Mouse (Mus musculus): ENCODE measurements at regions not wholly inside any gene's neighbourhood (a gene's known extent, or its start where the extent isn't known, plus 50 kb on each side); places are given as distances from the start of the nearest gene placed in this dataset.
A peak's percentile ranks its signal among the peaks of the same experiment; 100 is the strongest.
"Not testable (repeated sequence)": the region's sequence is repeated elsewhere in the genome, so short reads cannot be mapped to it uniquely, and the experiment has no call there.

DNA sequence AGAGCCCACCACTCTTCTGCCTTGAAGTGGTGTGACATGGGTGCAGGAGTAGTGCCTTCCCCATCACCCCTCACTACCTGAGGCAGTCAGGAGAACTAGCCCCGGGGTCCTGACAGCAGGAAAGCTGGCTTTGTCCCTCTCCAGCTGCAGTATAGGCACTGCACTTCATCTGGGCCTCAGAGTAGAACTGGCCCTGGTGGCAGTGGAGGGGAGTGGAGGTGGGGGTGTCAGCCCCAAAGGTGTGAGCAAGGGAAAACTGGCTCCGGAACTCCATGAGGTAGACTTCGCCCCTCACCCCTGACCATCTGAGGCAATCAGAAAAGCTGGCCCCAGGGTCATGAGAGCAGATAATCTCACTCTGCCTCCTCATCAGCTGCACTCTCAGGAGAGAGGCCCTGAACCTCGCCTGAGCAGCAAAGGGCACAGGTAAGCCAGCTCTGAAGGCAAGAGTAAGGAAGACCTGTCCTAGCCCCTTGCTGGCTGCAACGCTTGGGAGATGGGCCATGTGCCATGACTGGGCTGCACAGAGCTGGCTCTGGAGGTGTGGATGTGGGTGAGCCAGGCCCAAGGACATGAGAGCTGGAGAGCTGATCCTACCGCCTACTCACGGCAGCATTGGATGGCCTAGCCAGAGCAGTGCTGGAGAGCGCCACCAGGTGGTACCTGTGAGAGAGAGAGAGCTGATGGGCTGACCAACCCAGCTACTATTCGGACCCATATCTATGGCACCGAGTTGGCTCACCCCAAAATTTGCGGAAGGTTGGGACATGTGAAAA, 377.0 kb upstream of the B3galt2 start:
- DNase-seq (ENCODE audit: low spot score) = no peak

DNA sequence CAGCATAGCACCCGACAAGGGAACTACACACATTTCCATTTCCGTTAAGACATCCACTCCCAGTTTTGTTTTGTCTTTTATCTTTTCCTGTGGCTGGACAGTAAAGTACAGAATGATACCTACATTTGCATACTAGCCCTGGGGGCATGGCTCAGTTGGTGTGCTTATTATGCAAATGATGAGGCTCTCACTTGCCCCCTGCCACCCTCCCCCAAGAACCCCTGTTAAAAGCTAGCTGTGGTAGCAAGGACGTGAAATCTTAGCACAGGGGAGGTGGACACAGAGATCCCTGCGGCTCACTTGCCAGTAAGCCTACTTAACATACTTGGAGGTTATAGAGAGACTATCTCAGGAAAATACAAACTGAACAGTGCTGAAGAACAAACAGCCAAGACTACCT, 375.2 kb upstream of the B3galt2 start:
- no peak for DNase-seq (ENCODE audit: low spot score)

DNA sequence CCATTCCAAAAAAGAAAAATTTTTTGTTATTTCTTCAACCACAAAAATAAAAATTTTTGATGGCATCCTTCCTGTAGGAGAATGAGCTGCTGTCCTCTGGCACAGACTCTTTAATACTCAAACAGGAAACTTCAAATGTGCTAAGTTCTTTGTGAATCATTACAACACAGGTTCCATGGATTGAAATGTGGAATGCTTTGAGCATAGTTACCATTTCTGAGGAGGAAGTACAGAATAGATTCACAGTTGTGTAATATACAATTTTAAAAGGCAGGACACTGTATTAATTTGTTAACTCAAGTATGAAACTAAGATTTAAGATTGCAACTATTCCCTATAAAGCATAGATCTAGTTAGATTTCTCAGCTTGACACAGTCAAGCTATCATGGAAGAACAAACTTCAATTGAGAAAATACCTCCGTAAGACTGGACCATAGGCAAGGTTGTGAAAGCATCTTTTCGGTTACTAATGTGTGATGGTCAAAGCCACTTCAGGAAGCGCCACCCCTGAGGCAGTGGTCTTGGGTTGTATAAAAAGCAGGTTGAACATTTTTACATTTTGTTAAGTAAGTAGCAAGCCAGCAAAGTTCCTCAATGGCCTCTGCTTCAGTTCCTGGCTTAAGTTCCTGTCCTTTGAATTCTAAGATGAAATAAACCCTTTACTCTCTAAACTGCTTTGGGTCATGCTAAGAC, 354.0 kb upstream of the B3galt2 start:
- DNase-seq (ENCODE audit: low spot score) = no peak

DNA sequence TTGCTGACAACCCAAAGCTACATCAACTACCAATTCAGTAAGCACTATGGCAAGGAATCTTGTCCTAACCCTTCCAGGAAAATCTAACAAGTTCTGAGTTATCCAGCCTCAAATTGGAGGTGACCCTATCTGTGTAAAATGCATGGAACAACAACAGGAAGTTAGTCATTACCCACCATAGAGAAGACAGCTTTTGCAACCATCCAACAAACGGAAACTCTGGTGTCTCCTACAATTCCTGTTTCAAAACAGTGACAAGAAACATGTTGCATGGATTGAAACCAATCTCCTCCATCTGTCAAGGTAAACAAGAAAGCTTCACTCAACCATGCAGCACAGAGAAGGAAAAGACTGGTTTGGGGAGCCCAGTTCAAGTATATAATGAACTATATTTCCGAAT, 353.0 kb upstream of the B3galt2 start:
- DNase-seq (ENCODE audit: low spot score) = no peak

DNA sequence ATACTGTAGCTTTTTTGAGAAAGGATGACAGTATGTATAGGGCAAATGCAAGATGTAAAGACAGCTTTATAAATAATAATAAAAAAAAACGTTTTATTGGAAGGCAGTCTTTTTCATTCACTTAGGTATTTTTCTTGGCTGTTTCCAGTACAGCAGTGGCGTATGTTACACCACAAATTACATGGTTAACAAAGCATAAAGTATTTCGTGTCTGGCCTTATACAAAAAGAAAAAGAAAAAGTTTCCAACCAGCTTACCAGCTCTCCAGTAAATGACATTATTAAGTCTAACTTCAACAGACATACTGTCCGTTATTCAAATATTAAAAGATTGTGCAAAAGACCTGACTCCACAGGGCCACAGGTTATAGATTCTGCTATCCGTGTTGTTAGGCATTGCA, 343.9 kb upstream of the B3galt2 start:
- no peak for DNase-seq (ENCODE audit: low spot score)

DNA sequence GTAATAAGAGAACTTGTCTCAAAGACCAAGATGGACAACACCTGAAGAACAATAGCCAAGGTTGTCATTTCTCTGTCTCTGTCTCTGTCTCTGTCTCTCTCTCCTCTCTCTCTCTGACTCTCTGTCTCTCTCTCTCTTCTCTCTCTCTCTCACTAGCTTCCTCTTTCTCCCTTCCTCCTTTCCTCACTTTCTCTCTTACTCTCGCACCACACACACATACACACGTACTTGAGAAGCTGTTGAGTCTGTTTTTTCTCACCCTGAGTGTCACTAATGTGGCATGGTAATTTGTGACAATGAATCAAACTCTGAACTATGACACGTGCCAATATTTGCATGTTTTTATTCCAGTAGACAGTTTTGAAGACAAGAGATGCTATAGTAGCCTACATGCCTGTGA, 333.1 kb upstream of the B3galt2 start:
- DNase-seq (ENCODE audit: low spot score) = no peak

DNA sequence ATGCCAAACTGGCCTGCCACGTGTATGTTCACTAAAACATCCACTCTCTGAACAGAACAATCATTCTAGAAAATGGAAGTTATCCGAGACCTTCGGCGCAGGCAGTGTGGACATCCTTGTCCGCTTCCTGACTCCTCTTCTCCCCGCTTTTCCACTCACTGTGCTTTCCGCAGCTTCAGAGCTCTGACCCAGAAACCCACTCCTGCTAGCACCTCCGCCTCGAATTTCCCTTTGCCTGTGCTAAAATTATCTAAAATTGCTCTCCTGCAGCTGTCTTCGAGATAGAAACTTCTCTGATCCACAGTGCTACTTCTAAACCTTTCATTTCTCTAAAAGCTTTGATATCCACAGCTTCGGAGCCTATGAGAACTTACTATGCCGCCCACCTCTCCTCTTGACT, 322.1 kb upstream of the B3galt2 start:
- no peak for DNase-seq (ENCODE audit: low spot score)

DNA sequence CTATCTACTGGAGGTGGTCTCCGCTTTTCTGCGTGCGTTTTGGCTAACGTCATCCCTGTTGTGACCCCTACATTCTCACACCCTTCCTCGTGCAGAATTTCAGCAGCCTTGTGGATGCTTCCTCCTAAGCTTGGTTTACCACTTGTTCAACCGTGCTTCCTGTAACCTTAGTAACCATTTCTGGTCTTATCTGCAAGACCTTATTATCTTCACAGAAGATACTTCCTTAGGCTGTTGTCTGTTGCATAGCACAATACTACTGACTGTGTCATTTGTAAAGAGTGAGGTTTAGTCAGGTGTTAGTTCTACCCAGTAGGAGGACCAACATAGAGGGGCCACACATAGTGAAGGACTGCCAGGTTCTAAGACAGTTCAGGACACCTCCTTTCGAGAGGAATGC, 320.9 kb upstream of the B3galt2 start:
- DNase-seq (ENCODE audit: low spot score) = no peak

DNA sequence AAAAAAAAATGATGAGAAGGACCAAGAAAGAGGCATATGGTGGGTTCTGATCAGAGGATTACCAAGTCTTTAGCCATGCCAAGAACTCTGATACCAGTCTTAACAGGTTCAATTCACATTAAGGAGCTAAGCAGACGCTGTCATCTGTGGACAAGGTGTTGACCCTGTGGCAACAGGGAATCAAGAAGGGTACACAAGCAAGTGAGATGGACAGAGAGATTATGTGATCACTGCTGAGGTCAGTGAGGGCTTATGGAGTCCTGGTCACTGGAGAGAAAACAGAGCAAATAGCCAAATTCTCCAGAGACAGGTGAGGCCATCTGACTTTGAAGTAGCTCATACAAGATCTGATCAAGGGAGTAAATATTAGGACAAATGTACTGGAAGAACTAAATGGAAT, 289.1 kb upstream of the B3galt2 start:
- no peak for DNase-seq (ENCODE audit: low spot score)

DNA sequence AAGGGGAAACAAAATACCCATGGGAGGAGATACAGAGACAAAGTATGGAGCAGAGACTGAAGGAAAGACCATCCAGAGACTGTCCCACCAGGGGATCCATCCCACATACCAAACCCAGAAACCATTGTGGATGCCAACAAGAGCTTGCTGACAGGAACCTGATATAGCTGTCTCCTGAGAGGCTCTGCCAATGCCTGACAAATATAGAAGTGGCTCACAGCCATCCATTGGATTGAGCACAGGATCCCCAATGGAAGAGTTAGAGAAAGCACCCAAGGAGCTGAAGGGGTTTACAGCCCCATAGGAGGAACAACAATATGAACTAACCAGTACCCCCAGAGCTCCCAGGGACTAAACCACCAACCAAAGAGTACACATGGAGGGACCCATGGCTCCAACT, 280.2 kb upstream of the B3galt2 start:
- not testable (repeated sequence) for DNase-seq (ENCODE audit: low spot score)

DNA sequence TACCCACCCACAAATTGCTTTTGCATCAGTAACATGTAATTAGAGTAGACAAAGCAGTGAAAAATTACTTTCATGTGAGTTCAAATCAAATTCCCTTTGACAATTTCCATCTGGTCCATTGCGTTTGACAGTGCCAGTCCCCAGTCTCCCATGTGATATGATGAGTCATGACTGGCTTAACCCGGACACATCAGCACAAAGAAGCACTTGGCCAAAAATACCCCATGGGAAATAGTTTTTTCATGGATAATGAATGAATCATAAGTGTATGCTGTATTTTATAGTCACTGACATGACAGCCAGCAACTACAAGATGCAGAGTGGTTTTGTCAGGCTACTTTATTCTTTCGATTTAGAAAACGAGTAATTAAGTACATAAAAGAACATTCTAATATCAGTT, 248.6 kb upstream of the B3galt2 start:
- DNase-seq (ENCODE audit: low spot score) = peak; percentile 91
